Mouse (Mus musculus) olfactory bulb, adult 2 months (tissue): ENCODE measurements around the gene Hspe1.

Source experiments
- CTCF ChIP-seq: fragments of 200-500 bp; IDR thresholded peaks from 2 replicates; pipeline ENCODE4 v1.5.1; 2012; ENCODE audit warnings: low read depth, mild to moderate bottlenecking, low read length, moderate library complexity; ENCODE audit not compliant: insufficient read depth
- POLR2A ChIP-seq: fragments of 200-500 bp; IDR thresholded peaks from 2 replicates; pipeline ENCODE4 v1.6.1; 2012; ENCODE audit warnings: mild to moderate bottlenecking, low read depth, low read length, moderate library complexity; ENCODE audit not compliant: insufficient read depth

GRCm38 (mm10) chr1:55076849-55077516 lies 10.9 kb upstream of the Hspe1 start:
- no peak for TF ChIP-seq CTCF
- no peak for TF ChIP-seq POLR2A
